Mouse (Mus musculus) left cerebral cortex, postnatal 14 days (tissue): Measurements from ENCODE around the gene Ddx49. TPM values are rescaled to one million over a fixed set of nuclear protein-coding genes. Genes with fewer than 3 reads are reported as not detected.
A peak's percentile ranks its signal among the peaks of the same experiment; 100 is the strongest.

ENCODE experiments used
- DNase-seq, 2 experiments: peaks; one replicate each; pipeline ENCODE4 v3.0.0; 2021 to 2022; ENCODE audit warnings: low spot score in 2 of 2, mixed read lengths in 1 of 2
- intact Hi-C: fragments of 180-260 bp; cut with DNase I; formaldehyde crosslinking; loops from one replicate; pipeline ENCODE4 v1.15.1; 2025
- total RNA-seq, 2 experiments: library from RNA; stranded (reverse); gene quantifications; 2 replicates each; pipeline ENCODE4 v1.2.3; 2021

Gene Ddx49
- total RNA-seq, 2 experiments from 2014 or later = 43.5 to 44.6 TPM

DNA sequence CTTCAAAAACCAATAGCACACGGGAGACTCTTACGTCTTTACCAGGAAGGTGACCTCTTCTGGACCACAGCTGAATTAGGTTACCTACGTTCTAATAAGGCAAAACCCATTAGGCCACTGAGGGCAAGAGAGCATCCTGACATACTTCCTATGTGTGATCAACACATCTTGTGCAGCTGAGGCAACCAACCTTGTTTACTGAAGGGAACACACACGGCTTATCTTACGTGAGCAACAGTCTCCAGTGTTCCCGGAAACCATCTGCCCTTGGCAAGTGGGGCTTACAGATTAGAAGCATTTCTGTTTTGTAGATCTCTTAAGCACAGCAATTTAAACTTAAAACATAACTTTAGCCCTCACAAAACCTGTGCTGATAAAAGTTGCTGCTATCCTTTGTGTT is 25.2 kb upstream of the Ddx49 start:
- no peak for DNase-seq
- intact Hi-C loops = no loop called here

DNA sequence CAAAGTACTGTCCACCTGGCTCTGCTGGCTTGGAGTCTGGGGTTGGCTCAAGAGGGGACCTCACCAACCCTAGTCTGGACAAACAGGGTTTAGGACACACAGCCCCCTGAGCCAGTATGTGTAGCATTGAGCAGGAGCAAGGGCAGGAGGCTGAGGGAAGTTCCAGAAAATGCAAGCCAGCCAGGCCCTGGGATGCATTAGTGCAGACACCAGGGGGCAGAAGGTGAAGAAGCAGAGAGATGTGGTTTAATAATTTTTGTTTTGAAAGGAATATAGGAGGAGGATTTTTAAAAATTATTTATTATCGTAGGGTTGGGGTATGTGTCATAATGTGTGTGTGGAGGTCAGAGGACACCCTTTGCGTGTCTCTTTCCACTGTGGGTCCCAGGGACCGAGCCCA is 21.4 kb upstream of the Ddx49 start:
- DNase-seq = no peak
- intact Hi-C loops = no loop called here

GRCm38 (mm10) chr8:70317872-70318271 is 15.6 kb upstream of the Ddx49 start:
- intact Hi-C loops = no loop called here
- no peak for DNase-seq

DNA sequence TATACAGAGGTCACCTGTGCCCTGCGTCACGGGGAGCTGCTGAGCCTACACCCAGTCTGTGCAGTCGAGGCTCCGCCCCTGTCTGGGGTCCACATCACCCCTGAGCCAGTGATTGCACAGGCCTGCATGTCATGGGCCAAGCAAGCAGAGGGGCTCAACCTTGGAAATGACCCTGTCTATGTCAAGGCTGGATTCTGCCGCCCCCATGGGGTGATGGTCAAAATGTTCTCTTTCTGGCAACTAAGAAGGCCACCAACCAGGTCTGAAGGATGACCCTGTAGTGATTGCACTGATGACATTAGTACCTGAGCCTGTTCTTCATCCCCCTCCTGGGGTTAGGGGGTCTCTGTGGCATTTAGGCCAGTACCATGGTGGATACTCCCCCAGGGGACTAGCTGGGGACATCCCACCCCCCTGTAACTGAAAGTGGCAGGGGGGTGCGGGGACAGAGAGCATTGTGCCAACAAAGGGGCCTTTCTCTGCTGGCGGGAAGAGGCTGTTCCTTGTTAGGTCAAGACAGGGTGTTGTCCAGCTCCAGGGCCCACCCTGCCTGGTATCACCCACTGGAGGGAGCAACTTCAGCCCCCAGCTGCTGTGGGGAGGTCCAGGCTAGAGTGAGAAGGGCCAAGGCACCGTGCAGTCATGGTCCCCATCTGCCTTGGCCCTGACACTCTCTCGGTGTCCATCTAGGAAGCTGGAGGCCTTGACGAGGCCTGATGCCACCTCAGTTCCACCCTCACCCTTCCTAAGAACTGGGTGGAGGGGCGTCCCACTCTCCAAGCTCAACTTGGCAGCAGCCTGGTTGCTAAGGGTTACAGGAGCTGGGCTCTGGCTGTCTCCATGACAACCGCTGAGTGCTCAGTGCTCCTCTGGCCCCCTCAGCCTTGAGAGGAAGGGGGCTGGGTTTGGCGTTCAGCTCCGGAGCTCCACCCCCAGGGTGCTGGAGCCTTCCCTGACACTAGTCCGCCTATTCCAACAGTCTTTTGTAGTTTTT is 14.5 kb upstream of the Ddx49 start:
- intact Hi-C loops = no loop called here
- peak; percentile 91 to 97 for DNase-seq

DNA sequence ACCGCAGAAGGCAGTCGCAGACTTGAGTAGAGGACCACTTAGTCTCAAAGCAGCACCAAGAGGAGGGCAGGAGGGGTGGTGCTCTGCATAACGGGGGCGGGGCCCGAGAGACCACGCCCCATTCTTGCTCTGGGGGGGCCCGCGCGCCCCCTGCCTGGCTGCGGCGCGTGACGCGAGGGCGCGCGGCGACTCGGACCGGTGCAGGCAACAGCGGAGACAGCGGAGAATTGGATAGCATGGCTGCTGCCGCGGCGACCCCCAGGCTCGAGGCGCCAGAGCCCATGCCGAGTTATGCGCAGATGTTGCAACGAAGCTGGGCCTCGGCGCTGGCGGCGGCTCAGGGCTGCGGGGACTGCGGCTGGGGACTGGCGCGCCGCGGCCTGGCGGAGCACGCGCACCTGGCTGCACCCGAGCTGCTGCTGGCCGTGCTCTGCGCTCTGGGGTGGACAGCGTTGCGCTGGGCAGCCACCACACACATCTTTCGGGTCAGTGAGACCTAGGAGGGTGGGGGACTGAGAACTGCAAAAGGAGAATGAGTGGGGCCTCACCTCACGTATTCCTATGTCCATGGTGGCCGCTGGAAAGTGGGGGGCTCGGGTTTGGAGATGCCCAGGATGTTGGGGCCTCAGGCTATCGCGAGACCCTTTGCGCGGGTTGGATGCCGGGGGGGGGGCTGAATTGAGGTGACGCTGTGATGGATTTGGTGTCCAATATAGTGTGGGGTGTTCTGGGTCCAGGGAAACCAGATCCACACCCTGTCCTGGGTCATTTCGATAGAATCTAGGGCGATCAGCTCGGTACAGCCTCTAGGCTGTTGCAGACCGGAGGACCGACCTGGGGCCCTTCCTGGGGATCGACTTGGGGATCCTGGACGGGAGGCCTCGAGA is 13.6 kb upstream of the Ddx49 start, which contains the start of gene Cers1:
Gene Cers1, plus strand, starts transcription at position 152 of the 887 bp plus-strand sequence.
- intact Hi-C loops = no loop called here
- peak; percentile 81 to 87 for DNase-seq

DNA sequence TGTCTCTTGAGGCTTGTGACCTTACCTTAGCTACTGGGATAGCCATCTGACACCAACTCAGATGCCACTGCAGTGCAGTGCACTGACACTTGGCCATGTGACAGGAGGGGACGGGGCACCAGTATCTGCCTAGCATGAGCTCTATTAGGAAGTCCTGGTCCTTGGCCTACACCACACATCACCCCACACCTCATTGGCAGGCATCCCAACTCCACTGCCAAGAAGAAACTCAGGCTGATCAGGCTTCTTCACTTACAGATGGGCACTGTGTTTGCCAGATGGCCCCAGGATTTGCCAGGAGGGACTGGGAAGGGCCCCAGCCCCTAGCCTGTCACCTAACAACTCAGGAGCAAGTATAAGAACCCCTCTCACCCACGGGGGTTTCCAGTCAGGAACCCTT is 11.1 kb upstream of the Ddx49 start:
- intact Hi-C loops = no loop called here
- no peak for DNase-seq

GRCm38 (mm10) chr8:70309311-70309710 is 7.0 kb upstream of the Ddx49 start:
- DNase-seq = peak in 1 of 2 experiments; percentile 62
- intact Hi-C loops = no loop called here

GRCm38 (mm10) chr8:70302901-70303300 is 612 bp upstream of the Ddx49 start:
- intact Hi-C loops = no loop called here
- no peak for DNase-seq

DNA sequence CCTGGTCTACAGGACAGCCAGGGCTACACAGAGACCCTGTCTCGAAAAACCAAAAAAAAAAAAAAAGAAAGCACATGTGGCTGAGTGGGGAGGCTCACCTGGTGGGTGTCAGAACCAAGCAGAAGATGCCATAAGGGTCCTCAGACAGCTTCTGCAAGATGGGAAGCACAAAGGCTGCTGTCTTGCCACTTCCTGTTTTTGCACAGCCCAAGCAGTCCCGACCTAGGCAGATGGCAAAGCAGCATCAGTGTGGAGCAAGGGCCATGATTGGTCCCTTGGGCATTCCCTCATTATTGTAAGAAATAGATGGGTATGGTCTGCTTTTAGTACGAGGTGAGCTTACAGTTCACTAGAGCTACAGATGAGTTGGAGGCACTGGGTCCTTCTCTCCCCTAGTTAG is 1.4 kb downstream of the Ddx49 start:
- DNase-seq = no peak
- intact Hi-C loops = no loop called here

DNA sequence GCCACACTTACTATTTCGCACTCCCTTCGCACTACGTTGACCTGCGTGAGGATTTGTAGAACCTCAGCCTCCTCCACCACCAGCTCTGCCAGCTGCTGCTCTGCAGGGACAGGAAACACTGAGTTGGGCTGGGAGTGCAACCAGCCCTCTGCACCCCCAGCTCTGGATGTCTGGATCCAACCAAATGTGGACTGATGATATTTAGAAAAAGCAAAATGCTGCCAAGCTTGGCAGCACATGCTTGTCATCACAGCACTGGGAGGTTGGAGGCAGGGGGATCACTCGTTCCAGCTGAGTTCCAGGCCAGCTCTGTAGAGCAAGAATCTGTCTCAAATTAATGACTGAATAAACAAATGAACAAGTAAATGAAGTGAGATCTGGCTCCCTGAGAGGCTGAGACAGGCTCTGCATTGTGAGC is 8.3 kb downstream of the Ddx49 start:
- intact Hi-C loops = no loop called here
- no peak for DNase-seq

GRCm38 (mm10) chr8:70286737-70287136 is 15.6 kb downstream of the Ddx49 start:
- intact Hi-C loops = no loop called here
- no peak for DNase-seq

DNA sequence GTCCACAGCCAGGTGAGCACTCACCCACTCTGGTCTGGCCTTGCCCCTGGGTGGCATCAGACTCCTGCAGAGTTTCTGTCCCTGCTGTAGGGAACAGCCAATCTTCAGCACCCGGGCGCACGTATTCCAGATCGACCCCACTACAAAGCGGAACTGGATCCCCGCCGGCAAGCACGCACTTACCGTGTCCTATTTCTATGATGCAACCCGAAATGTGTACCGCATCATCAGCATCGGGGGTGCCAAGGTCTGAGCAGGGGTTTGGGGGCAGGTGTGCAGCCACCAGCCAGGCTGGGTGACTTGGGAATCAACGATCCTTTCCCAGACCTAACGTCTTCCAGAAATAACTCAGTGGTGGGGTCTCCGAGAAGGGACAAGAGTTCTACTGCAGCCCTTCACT is 17.0 kb downstream of the Ddx49 start:
- intact Hi-C loops = no loop called here
- no peak for DNase-seq

- intact Hi-C loops = no loop called here
- no peak for DNase-seq
Observed at GRCm38 (mm10) chr8:70284421-70284820, 17.9 kb downstream of the Ddx49 start.

DNA sequence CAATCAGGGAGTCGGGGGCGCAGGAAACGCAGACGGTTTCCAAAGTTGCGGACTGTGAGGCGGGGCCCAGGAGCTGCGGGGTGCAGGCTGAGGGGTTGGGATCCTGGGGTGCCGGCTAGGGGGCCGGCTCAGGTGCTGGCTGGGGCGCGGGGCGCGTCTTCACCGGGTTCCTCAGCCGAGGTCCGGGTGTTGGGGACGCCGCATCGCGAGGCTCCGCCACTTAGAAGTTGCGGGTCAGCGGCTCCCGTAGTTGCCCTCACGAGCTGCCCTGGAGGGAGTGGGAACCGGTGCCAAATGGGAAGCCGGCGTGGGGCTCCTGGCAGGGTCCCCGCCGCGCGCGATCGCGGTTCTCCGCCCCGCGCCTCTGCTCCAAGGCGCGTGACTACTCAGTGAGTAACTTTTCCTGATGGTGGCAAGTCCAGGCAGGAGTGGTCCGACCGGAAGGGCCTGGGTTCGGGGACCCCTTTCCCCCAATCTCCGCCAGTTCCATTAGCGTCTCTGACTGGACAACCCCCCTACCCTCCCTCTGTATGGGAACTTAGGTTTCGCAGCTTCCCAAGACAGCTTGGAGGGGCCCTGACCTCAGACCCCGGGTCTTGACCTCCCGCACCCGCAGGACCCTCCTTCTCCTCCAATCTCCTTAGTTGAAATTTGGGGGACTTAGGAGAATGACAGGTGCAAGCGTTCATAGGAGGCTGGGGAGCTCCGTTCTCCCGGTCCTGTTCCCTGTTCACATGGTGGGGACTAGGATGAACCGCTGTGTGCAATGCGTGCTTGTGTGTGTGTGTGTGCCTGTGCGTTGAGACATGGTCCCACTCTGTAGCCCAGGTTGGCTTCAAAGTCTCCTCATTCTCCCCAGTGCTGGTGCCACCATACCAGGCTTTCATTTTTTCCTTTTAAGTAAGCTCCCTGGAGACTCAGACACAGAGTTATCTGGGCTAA is 18.9 kb downstream of the Ddx49 start:
- intact Hi-C loops = no loop called here
- DNase-seq = no peak

DNA sequence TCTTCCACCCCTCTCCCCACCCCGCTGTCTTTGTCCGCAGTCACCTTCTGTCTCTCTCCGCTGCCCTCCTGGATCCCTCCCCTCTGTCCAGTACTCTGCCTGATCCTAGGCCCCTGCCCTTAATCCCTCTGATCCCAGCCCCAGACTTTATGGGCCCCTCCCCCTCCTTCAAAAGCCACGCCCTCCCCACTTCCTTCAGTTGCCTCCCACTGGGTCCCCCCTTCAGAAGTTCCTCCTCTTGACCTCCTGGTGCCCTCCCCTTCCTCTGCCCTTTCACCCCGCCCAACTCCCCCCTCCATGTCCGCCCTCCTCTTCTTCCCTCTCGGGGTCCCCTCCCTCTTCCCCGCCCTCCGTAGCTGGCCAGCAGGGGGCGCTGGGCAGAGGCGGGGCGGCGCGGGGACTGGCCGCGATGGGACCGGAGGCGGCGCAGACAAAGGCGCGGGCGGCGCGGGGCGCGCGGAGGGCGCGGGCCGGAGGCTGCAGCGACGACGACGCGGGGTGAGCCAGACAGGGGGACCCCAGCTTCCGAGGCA is 19.6 kb downstream of the Ddx49 start, which contains the start of gene Homer3:
Gene Homer3, plus strand, starts transcription at position 225 of the 533 bp plus-strand sequence.
- intact Hi-C loops = no loop called here

GRCm38 (mm10) chr8:70281001-70281400 is 21.3 kb downstream of the Ddx49 start:
- DNase-seq = no peak
- intact Hi-C loops = no loop called here

More for the DNA sequence above, 19.6 kb downstream of the Ddx49 start, which contains the start of gene Homer3:
- DNase-seq = peak; percentile 60 to 72

- intact Hi-C loops = no loop called here
- DNase-seq = no peak
Observed at GRCm38 (mm10) chr8:70279266-70279665, 23.0 kb downstream of the Ddx49 start.

GRCm38 (mm10) chr8:70278175-70278574 is 24.1 kb downstream of the Ddx49 start:
- DNase-seq = peak in 1 of 2 experiments; percentile 40
- intact Hi-C loops = no loop called here

GRCm38 (mm10) chr8:70276476-70276875 is 25.8 kb downstream of the Ddx49 start:
- intact Hi-C loops = no loop called here
- no peak for DNase-seq
